Mouse (Mus musculus) kidney, adult 2 months (tissue): ENCODE measurements around the gene Dnm1. TPM values are rescaled to one million over a fixed set of nuclear protein-coding genes. Genes with fewer than 3 reads are reported as not detected.

Experiments used
- DNase-seq: peaks from one replicate; pipeline ENCODE4 v3.0.0; 2021
- H3K27ac ChIP-seq: fragments of 200-500 bp; 2 replicates; pipeline ENCODE4 v1.5.1; 2012; ENCODE audit warnings: low read depth, low read length, control low read depth, inconsistent platforms; ENCODE audit not compliant: insufficient read depth
- H3K27me3 ChIP-seq: fragments of 200-500 bp; replicated peaks from 2 replicates; pipeline ENCODE4 v1.6.1; 2012; ENCODE audit warnings: mild to moderate bottlenecking, moderate library complexity, low read length, inconsistent platforms; ENCODE audit not compliant: control insufficient read depth, insufficient read depth
- H3K36me3 ChIP-seq: fragments of 200-500 bp; 2 replicates; pipeline ENCODE4 v1.6.1; 2012; ENCODE audit warnings: mild to moderate bottlenecking, moderate library complexity, low read length, inconsistent platforms; ENCODE audit not compliant: control insufficient read depth, insufficient read depth
- H3K4me1 ChIP-seq: fragments of 200-500 bp; 2 replicates; pipeline ENCODE4 v1.6.1; 2011; ENCODE audit warnings: low read length; ENCODE audit not compliant: control insufficient read depth, insufficient read depth
- H3K4me3 ChIP-seq: fragments of 200-500 bp; 2 replicates; pipeline ENCODE4 v1.5.1; 2011; ENCODE audit warnings: mild to moderate bottlenecking, low read depth, low read length, control low read depth; ENCODE audit not compliant: insufficient read depth
- CTCF ChIP-seq: fragments of 200-500 bp; conservative IDR thresholded peaks from 2 replicates; pipeline ENCODE4 v1.5.1; 2011; ENCODE audit warnings: low read depth, mild to moderate bottlenecking, control low read depth, low read length, moderate library complexity, mixed read lengths; ENCODE audit not compliant: insufficient read depth, insufficient read length
- POLR2A ChIP-seq: fragments of 200-500 bp; IDR thresholded peaks from one replicate; pipeline ENCODE4 v1.6.1; 2011; ENCODE audit warnings: low read depth, low read length, control low read depth
- WGBS: fragments of 180-500 bp; shearing (Covaris S2); methylation state at CpG from one replicate; pipeline ENCODE4 v1.1.7; 2018; 5-methylcytosine and 5-hydroxymethylcytosine counted together
- polyA plus RNA-seq: library from polyadenylated mRNA; depleted of rRNA; stranded (reverse); fragments of >200 nt; gene quantifications from 2 replicates; pipeline ENCODE4 v1.2.3, GENCODE M21; 2012

Dnm1 gene
- polyA plus RNA-seq, 1 experiment, result 8.3 TPM

DNA sequence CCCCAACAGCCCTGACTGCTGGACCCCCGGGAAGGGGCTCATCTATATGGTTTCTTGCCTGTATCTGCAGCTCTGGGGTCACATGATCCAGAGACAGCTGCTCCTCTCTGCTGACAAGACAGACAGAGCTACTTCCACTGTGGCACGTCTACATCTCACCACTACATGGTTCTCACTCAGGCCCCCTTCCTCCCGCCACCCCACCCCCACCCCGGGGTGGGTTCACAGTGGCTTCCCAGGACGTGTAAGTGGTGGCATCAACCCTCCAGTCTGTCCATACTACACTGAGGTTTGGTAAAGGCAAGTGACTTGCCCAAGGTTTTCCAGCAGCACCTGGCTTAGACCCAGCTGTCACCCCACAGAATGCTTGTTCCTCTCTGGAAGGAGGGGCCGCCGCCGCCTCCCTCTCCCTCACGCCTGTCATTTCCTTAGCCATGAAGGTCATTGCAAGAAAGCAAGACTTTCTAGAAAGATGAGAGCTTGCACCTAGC lies 1.6 kb downstream of the Dnm1 start:
- TF ChIP-seq CTCF (no peak), POLR2A (no peak)
- Histone ChIP-seq H3K27ac (no peak overlapping the region), H3K27me3 (no peaks in the 10 kb centered on the region; the same call in 1 of the 2 replicates), H3K4me1 (peaks cover 3% of the 10 kb centered on the region; the same call in 1 of the 2 replicates), H3K4me3 (no peak overlapping the region), H3K36me3 (no peaks in the 10 kb centered on the region)
- WGBS, result 66% methylated on average over 9 of the region's 9 CpGs
- no peak for DNase-seq

DNA sequence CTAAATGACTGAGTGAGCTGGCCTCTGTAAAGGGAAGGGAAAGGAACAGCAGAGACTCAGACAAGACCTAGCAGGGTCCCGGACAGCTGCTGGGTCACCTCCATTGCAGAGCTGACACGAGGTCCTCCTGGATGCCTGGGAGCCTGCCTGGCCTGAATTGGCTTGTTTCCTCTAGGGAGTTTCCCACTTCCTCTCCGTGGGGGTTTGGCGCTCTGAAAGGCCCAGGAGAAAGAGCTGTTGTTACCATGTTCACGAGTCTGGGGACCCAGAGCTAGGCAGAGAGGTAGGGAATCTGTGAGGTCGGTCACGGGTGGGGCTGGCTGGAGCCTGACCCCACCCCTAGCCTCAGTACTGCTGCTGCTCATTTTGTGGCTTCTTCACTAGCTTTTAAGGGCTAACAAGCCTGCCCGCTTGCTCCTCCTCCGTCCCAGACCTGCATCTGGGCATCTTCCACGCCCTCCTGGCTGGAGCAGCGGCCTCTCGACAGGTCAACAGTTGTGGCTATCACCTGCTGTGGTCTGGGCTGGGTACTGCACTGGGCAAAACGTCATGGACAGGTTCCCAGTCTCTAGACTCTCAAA lies 2.6 kb downstream of the Dnm1 start:
- TF ChIP-seq POLR2A (no peak), CTCF (no peak)
- Histone ChIP-seq H3K4me1 (peaks cover 3% of the 10 kb centered on the region; the same call in 1 of the 2 replicates), H3K4me3 (no peak overlapping the region), H3K27ac (no peak overlapping the region), H3K27me3 (no peaks in the 10 kb centered on the region; the same call in 1 of the 2 replicates), H3K36me3 (no peaks in the 10 kb centered on the region)
- no peak for DNase-seq
- WGBS, result 58% methylated on average over 13 of the region's 13 CpGs

DNA sequence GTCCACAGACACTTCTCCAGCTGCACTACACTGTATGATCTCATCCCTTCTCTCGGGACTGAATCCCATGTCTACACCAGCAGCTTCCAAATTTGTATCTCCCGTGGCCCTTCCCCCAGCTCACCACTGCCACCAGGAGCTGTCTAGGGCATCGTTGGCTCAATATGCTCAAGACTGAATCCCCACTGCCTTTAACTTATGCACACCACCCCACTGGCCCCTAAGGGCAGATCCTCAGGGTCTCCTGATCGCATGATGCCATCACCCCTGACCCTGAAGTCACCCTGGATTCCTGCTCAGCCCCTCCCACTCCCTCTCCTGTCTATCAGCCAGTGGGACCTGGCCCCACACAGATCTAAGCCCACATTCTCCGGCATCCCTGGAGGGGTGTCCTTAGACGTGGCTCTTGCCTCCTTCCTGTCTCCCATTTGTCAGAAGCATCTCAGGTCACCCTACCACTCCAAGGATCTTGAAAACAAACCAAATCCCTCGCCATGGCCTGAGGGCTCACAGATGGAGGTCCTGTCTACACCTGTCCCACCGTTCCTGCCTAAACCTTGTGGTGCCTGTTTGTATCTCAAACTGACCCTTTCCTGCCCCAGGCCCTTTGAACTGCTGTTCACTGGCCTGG lies 3.4 kb downstream of the Dnm1 start:
- no peaks in the 10 kb centered on the region; the same call in 1 of the 2 replicates for H3K27me3 ChIP-seq
- no peak overlapping the region for H3K4me3 ChIP-seq
- peaks cover 3% of the 10 kb centered on the region; the same call in 1 of the 2 replicates for H3K4me1 ChIP-seq
- TF ChIP-seq CTCF (no peak), POLR2A (no peak)
- H3K27ac ChIP-seq, result no peak overlapping the region
- DNase-seq, result no peak
- H3K36me3 ChIP-seq, result no peaks in the 10 kb centered on the region
- 74% methylated on average over 8 of the region's 8 CpGs for WGBS

DNA sequence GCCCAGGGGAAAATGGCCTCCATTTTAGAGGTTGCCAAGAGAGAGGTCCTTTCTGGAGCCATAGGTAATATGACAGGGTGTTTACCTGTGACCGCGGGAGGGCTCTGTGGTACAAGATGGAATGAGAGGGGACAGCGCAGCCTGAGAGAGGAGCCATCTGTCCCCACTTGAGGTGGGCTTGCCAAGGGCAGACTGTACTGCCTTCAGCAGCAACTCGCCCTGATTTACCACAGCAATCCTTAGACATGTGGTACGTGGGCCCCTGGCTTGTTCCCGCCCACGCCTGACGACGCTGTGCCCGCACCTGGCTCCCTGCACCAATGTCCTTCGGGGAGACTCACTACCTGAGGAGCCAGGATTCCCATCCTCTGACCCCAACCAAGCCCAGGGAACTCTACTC lies 4.8 kb downstream of the Dnm1 start:
- WGBS, result 86% methylated on average over 11 of the region's 11 CpGs
- TF ChIP-seq POLR2A (no peak), CTCF (no peak)
- no peak for DNase-seq

DNA sequence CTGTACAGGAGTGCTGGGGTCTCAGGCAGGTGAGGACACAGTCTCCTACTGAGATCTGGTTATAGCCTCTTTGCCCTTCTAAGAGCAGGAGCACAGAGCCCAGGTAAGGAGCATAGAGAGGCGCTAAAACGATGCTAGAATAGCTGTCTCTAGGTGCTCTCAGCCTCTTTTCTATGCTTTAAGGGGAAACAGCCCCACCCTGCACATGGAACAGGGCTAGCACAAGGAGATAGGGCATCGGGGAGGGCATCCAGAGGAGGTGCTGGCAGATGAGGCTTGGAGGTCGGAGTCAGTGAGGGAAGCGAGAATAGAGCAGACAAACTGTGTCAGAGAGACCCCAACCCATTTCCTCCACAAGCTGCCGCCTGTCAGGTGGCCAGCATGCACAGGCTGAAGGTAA lies 6.1 kb downstream of the Dnm1 start:
- H3K27me3 ChIP-seq, result no peaks in the 10 kb centered on the region
- no peak overlapping the region for H3K4me3 ChIP-seq
- 83% methylated on average over 6 of the region's 6 CpGs for WGBS
- H3K36me3 ChIP-seq, result no peaks in the 10 kb centered on the region
- no peak for DNase-seq
- H3K27ac ChIP-seq, result no peak overlapping the region
- H3K4me1 ChIP-seq, result no peaks in the 10 kb centered on the region
- no peak for TF ChIP-seq POLR2A

More for the DNA sequence above, 4.8 kb downstream of the Dnm1 start:
- no peaks in the 10 kb centered on the region; the same call in 1 of the 2 replicates for H3K27me3 ChIP-seq
- no peaks in the 10 kb centered on the region for H3K36me3 ChIP-seq
- peaks cover under 1% of the 10 kb centered on the region; the same call in 1 of the 2 replicates for H3K4me1 ChIP-seq
- H3K4me3 ChIP-seq, result no peak overlapping the region
- no peak overlapping the region for H3K27ac ChIP-seq

DNA sequence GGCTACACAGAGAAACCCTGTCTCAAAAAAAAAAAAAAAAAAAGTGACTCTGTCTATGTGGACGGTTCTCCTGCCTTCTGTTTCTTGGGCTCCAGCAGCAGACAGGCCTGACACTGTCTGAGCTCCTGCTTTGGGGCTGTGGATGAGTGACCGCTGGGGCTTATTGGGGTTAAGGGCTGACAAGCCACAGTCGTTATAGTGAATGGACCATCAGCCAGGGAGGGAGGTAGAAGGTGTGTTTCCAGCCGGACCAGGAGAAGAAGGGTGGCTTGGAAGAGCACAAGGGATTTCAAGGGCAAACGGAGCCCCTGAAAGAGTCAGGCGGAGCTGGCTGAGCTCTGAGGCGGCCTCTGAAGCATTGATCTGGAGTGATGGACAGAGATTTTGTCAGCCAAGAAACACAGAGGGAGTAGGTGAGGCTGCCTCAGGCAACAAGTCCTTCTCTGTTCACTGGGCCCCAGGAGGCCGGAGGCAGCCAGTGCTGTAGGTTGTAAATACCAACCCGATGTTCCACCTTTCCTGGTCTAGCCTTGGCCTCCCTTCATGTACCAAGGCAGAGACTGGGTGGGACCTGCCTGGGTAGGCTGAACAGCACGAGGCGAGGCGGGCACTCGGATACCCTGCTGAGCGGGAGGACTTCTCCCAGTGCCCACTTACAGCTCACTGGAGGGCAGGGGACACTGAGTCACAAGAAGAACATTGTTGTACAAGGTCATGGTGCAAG lies 8.4 kb downstream of the Dnm1 start:
- no peaks in the 10 kb centered on the region for H3K27me3 ChIP-seq
- H3K36me3 ChIP-seq, result no peaks in the 10 kb centered on the region
- H3K27ac ChIP-seq, result no peak overlapping the region
- no peak overlapping the region for H3K4me3 ChIP-seq
- no peak for DNase-seq
- TF ChIP-seq CTCF (no peak), POLR2A (no peak)
- WGBS, result 77% methylated on average over 14 of the region's 14 CpGs
- H3K4me1 ChIP-seq, result no peaks in the 10 kb centered on the region

DNA sequence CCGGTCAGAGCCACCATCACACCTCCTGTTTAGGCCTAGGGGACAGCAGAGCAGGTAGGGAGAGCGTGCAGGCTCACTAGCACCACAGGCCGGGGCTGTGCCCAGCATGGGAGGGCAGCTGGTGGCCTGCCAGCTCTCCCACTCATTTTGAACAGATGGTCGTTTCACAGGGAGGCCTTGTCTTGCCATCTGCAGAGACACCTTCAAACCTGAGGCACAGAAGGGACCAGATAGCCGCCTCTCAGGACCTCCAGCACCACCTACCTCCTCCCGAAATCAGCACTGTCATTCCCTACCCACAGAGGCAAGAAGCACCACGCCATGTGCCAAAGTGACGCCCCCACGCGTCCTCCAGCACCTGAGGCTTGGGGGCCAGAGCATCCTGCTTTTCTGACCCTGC lies 9.1 kb downstream of the Dnm1 start:
- Histone ChIP-seq H3K4me3 (no peak overlapping the region), H3K4me1 (no peaks in the 10 kb centered on the region), H3K36me3 (no peaks in the 10 kb centered on the region), H3K27ac (no peak overlapping the region), H3K27me3 (no peaks in the 10 kb centered on the region)
- WGBS, result 87% methylated on average over 10 of the region's 10 CpGs
- no peak for DNase-seq
- TF ChIP-seq POLR2A, result no peak
- no peak for TF ChIP-seq CTCF
